Mouse (Mus musculus) bone marrow, adult 2 months (tissue): Measurements from ENCODE around the gene Thra. TPM values are rescaled to one million over a fixed set of nuclear protein-coding genes. Genes with fewer than 3 reads are reported as not detected.

Source experiments
- H3K27ac ChIP-seq: fragments of 200-500 bp; 2 replicates; pipeline ENCODE4 v1.5.1; 2012; ENCODE audit warnings: low read depth, mild to moderate bottlenecking, control low read depth, inconsistent platforms, low read length; ENCODE audit not compliant: control insufficient read depth, poor library complexity, insufficient read depth
- H3K4me1 ChIP-seq: fragments of 200-500 bp; 2 replicates; pipeline ENCODE4 v1.6.1; 2011; ENCODE audit warnings: low read length; ENCODE audit not compliant: control insufficient read depth, insufficient read depth
- H3K4me3 ChIP-seq: fragments of 200-500 bp; replicated peaks from 2 replicates; pipeline ENCODE3; 2011; ENCODE audit warnings: mild to moderate bottlenecking, low read depth, low read length, control low read depth; ENCODE audit not compliant: control insufficient read depth
- CTCF ChIP-seq: fragments of 200-500 bp; IDR thresholded peaks from 2 replicates; pipeline ENCODE4 v1.5.1; 2011; ENCODE audit warnings: low read length, control low read depth; ENCODE audit not compliant: control insufficient read depth, insufficient read depth
- POLR2A ChIP-seq: fragments of 200-500 bp; IDR thresholded peaks from 2 replicates; pipeline ENCODE4 v1.6.1; 2011; ENCODE audit warnings: low read depth, mild to moderate bottlenecking, control low read depth, low read length, borderline replicate concordance; ENCODE audit not compliant: control insufficient read depth
- WGBS: fragments of 180-500 bp; shearing (Covaris S2); methylation state at CpG from one replicate; pipeline ENCODE4 v1.1.7; 2018; 5-methylcytosine and 5-hydroxymethylcytosine counted together
- polyA plus RNA-seq: library from polyadenylated mRNA; stranded (reverse); fragments of >200 nt; gene quantifications from 2 replicates; pipeline ENCODE4 v1.2.4, GENCODE M21; 2011; ENCODE audit warnings: low replicate concordance; ENCODE audit not compliant: missing spikeins, insufficient read depth, insufficient read length

Thra gene
- polyA plus RNA-seq, 1 experiment = 35.4 TPM

DNA sequence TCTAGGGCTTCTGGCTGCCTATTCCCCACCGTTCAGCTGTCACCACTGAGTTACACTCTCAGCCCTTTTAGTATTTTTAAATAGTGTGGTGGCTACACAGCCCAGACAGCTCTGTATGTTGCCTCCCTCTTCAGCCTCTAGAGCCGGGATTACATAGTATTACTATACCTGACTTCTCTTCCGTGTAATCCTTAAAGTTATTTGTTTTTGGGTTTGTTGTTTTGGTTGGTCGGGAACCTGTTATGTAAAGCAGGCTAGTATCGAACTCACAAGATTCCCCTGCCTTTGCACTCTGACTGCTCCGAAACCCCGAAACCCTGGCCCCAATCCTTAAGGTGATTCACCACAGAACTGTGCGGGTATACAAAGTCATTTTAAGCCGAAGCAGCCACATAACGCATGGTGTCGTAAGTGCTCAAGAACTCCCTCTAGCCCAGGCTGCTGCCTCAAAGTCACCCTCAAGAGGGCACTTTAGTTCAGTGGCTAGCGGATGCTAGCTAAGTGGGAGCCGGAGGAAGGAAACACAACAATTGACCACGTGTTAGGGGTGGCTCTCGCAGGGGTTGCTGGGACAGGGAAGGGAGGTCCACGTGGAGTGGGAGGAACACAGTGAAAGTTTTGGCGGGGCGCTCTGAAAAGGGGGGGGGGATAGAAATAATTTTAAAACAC, 48.2 kb downstream of the Thra start:
- no peak for TF ChIP-seq POLR2A
- peak; percentile 86 for TF ChIP-seq CTCF
- peaks cover 3% of the 10 kb centered on the region; the same call in 1 of the 2 replicates for H3K4me1 ChIP-seq
- no peak overlapping the region for H3K4me3 ChIP-seq
- WGBS = 2% methylated on average over 18 of the region's 18 CpGs
- peak overlapping the region; percentile 22; the same call in 1 of the 2 replicates for H3K27ac ChIP-seq

DNA sequence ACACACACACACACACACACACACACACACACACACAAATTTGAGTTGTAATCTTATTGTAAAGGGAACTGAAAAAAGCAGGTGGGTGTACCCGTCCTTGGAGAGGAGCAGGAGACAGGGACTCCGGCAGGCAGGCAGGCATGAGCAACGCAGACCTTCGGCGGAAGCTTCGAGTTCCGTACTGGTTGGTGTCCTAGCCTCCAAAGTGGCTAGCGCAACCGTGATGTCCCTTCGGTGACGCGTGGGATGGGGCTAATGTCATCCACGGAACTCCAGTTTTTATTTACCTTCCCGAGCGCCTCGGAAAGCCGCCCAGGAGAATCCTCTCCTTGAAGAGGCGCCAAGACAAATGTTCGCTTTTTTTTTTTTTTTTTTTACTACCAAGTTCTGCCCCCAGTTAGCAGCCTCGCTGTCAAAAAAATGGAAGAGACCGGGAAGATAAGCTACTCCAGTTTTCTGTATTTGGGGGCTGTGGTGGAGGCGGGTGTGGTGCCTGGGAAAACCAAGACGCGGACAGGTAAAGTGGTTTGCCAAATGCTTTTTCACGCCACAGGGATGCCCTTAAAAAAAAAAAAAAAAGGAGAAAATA, 48.9 kb downstream of the Thra start:
- Histone ChIP-seq H3K4me3 (peak overlapping the region; percentile 62), H3K4me1 (peaks cover 3% of the 10 kb centered on the region; the same call in 1 of the 2 replicates), H3K27ac (no peak overlapping the region)
- 1% methylated on average over 25 of the region's 25 CpGs for WGBS
- TF ChIP-seq CTCF (no peak), POLR2A (peak; percentile 50; the same call in 1 of the 2 replicates)

DNA sequence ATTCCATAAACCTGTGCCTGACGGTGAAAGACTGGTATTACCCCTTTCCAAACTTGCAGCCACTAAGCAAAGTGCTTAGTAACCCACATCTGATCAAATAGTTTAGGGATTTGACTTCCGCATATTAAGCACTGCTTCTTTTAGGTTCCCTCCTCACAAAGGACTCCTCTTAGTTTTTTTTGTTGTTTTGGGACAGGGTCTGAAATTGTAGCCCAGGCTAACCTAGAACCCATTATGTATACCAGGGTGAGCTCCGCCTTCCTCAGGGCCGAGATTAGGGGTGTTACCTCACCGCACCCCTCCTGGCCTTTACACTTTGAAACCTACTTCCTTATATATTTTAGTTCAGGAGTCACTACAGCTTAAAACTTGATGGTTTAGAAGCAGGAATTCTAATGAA, 49.4 kb downstream of the Thra start:
- 9% methylated on average over 5 of the region's 5 CpGs for WGBS
- TF ChIP-seq CTCF (no peak), POLR2A (no peak)
- Histone ChIP-seq H3K4me3 (no peak overlapping the region), H3K27ac (no peak overlapping the region), H3K4me1 (peaks cover 3% of the 10 kb centered on the region; the same call in 1 of the 2 replicates)

DNA sequence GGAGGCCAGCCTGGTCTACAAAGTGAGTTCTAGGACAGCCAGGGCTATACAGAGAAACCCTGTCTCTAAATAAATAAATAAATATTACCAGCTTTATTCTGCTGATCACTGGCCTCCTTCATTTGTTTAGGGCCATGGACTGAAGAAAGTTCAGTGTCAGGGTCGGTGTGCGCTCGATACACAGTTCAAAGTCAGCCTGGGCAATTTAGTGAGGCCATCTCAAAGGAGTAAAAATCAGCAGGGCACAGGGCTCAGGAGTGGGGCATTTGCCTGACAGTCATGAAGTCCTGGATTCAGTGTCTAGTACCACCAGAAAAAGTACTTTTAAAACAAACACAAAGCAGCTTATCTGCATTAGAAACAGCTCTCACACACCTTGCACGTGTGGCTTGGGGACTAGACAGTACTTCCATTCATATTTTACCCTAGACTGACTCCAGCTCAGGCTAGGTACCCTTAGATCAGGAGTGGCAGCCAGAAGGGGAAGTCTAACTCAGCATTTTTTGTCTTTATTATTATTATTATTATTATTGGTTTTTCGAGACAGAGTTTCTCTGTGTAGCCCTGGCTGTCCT, 50.3 kb downstream of the Thra start:
- Histone ChIP-seq H3K27ac (no peak overlapping the region), H3K4me3 (no peak overlapping the region), H3K4me1 (peaks cover 3% of the 10 kb centered on the region; the same call in 1 of the 2 replicates)
- 85% methylated on average over 5 of the region's 5 CpGs for WGBS
- TF ChIP-seq CTCF (no peak), POLR2A (no peak)

DNA sequence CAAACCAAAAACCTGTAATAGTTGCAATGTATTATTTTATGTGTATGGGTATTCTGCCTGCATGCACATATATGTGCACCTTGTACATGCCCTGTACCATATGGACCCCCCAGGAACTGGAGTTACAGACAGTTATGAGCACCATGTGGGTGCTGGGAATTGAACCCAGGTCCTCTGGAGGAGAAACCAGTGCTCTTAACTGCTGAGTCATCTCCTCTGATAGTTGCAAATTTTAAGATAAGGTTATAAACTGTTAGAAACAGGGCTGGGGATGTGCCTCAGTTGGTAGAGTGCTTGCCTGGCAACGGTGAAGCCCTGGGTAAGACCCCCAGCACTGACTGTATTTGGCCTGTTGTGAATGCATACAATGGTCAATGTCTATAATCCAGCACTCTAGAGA, 51.0 kb downstream of the Thra start:
- TF ChIP-seq POLR2A (no peak), CTCF (no peak)
- no peak overlapping the region for H3K27ac ChIP-seq
- H3K4me3 ChIP-seq = no peak overlapping the region
- H3K4me1 ChIP-seq = peaks cover 1% of the 10 kb centered on the region; the same call in 1 of the 2 replicates
- 80% methylated on average over 1 of the region's 1 CpGs for WGBS

DNA sequence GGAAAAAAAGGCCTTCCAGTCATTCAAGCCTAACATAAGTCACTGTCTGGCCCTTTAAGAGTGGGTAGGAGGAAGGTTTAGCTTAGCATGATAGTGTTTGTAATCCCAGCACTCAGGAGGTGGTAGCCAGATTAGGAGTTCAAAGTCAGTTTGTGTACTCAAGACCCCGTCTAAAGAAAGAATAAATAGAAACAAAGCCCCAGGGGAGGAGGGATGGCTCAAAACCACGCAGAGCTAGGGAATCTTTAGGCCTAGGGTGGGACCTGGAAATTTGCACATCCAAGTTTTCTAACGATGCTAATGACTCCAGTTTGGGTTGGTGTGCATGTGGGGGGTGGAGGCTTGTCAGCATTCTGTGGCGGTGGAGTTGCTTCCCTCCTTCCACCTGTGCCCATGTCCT, 51.6 kb downstream of the Thra start:
- no peaks in the 10 kb centered on the region; the same call in 1 of the 2 replicates for H3K4me1 ChIP-seq
- no peak overlapping the region for H3K4me3 ChIP-seq
- 75% methylated on average over 4 of the region's 4 CpGs for WGBS
- no peak overlapping the region for H3K27ac ChIP-seq
- no peak for TF ChIP-seq POLR2A
- TF ChIP-seq CTCF = no peak

DNA sequence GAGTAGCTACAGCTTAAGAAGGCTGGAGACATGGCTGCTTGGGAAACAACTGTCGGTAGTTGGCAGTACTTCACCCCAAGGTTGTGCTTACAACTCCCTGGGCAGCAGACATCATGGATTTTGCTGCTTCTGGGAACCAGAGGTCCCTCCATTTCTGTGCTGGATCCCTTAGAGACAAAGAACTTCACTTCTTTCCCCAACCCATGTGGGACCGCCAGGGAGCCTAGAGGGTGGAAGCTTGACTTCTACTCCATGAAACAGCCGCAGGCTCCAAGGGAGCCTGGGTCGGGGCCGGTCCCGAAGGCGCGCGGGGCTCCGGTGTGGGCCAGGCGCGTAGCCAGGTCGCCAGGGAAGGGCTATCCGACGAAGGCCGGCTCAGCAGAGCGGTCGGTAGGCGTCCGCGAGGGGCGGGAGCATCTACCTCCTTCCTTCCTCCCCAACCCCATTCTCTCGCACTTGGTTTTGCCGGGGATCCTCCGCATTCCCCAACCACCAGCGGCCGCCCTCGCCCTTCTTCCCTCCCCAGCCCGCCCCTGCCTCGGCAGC, 54.1 kb downstream of the Thra start:
- WGBS = under 1% methylated on average over 30 of the region's 30 CpGs
- H3K4me3 ChIP-seq = peak overlapping the region; percentile 65
- H3K4me1 ChIP-seq = peaks cover 3% of the 10 kb centered on the region; the same call in 1 of the 2 replicates
- H3K27ac ChIP-seq = peak overlapping the region; percentile 98
- TF ChIP-seq POLR2A = peak; percentile 65; the same call in 1 of the 2 replicates
- no peak for TF ChIP-seq CTCF

DNA sequence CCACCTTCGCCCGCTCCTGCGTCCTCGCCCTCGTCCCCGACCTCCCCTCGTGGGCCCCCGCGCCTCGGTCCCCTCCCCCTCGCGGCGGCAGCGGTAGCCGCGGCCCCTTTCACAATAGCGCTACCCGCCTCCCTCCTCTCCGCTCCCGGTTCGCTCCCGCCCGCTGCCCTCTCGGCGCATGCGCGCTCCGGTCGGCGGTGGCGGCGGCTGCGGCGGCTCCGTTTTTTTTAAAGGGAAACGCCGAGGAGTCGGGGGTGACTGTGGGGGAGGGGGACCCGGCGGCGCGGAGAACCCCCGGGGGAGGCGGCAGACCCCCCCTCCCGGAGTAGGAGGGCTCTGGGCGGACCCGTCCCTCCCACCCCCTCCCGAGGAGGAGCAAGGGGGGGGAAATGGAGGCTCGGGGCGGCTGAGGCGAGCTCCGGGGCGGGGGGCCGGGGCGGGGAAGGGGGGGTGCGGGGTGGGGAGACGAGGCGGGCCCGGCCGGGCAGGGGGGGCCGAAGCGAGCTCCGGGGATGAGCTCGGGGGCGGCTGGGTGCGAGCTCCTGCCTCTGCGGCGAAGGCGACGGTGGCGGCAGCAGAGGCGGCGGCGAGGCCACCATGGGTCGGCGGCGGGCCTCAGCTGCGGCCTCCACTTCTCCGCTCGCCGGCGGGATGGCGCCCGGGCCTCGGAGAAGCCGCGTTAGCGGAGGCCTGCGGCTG, 54.7 kb downstream of the Thra start, which contains the start of gene Msl1:
TSS of gene Msl1 (plus strand) at position 502 of the 699 bp plus-strand sequence.
- Histone ChIP-seq H3K27ac (peak within 1 kb of the TSS; percentile 98), H3K4me1 (peaks cover 3% of the 10 kb centered on the region; the same call in 1 of the 2 replicates), H3K4me3 (peak within 1 kb of the TSS; percentile 93)
- 0% methylated on average over 75 of the region's 89 CpGs for WGBS
- TF ChIP-seq POLR2A = no peak
- TF ChIP-seq CTCF = no peak
